Mouse (Mus musculus): Measurements from ENCODE around the gene Ccdc65.

GRCm38 (mm10) chr15:98674994-98675545 lies 32.9 kb upstream of the Ccdc65 start:
- TF ChIP-seq CTCF (IDR thresholded peaks at IDR 0.05; ENCODE audit: control insufficient read depth, insufficient read depth, low read length) (no peak), POLR2A (IDR thresholded peaks at IDR 0.05; ENCODE audit: borderline replicate concordance, control insufficient read depth, low read depth, low read length) (no peak)

All from bone marrow, adult 2 months (tissue).